Mouse (Mus musculus): ENCODE data around the gene Lars2.
"Not testable (repeated sequence)": the region's sequence is repeated elsewhere in the genome, so short reads cannot be mapped to it uniquely, and the experiment has no call there.

The Lars2 gene

GRCm38 (mm10) chr9:123366708-123367385, at the start of gene Lars2:
Lars2 (plus strand) TSS chr9:123366927.
- DNase-seq, result peak; percentile 96

- DNase-seq, result peak; percentile 7
These were observed 40.6 kb upstream of the Lars2 start for GRCm38 (mm10) chr9:123326106-123326505.

GRCm38 (mm10) chr9:123328336-123328735, 38.4 kb upstream of the Lars2 start:
- DNase-seq, result no peak

GRCm38 (mm10) chr9:123329831-123330230, 36.9 kb upstream of the Lars2 start:
- DNase-seq, result no peak

- not testable (repeated sequence) for DNase-seq
These were observed 36.5 kb upstream of the Lars2 start for GRCm38 (mm10) chr9:123330271-123330670.

- DNase-seq, result no peak
These were observed 33.2 kb upstream of the Lars2 start for GRCm38 (mm10) chr9:123333479-123333878.

- DNase-seq, result no peak
These were observed 31.6 kb upstream of the Lars2 start for GRCm38 (mm10) chr9:123335044-123335670.

GRCm38 (mm10) chr9:123339651-123340144, 27.0 kb upstream of the Lars2 start:
- DNase-seq, result no peak

GRCm38 (mm10) chr9:123341256-123341655, 25.5 kb upstream of the Lars2 start:
- DNase-seq, result no peak

GRCm38 (mm10) chr9:123343069-123343468, 23.7 kb upstream of the Lars2 start:
- no peak for DNase-seq

- not testable (repeated sequence) for DNase-seq
These were observed 17.4 kb upstream of the Lars2 start for GRCm38 (mm10) chr9:123349286-123349685.

- DNase-seq, result no peak
These were observed 6.7 kb upstream of the Lars2 start for GRCm38 (mm10) chr9:123359981-123360380.

GRCm38 (mm10) chr9:123365353-123365752, 1.4 kb upstream of the Lars2 start:
- no peak for DNase-seq

- peak; percentile 32 for DNase-seq
These were observed 602 bp upstream of the Lars2 start for GRCm38 (mm10) chr9:123365942-123366707.

GRCm38 (mm10) chr9:123367636-123368035, 909 bp downstream of the Lars2 start:
- peak; percentile 22 for DNase-seq

- no peak for DNase-seq
These were observed 15.7 kb downstream of the Lars2 start for GRCm38 (mm10) chr9:123382399-123382798.

GRCm38 (mm10) chr9:123384696-123385095, 18.0 kb downstream of the Lars2 start:
- peak; percentile 81 for DNase-seq

GRCm38 (mm10) chr9:123385352-123386198, 18.8 kb downstream of the Lars2 start:
- DNase-seq, result peak; percentile 27

- DNase-seq, result no peak
These were observed 19.6 kb downstream of the Lars2 start for GRCm38 (mm10) chr9:123386347-123386746.

GRCm38 (mm10) chr9:123388087-123389007, 21.6 kb downstream of the Lars2 start:
- DNase-seq, result not testable (repeated sequence)

- DNase-seq, result no peak
These were observed 24.6 kb downstream of the Lars2 start for GRCm38 (mm10) chr9:123391140-123391849.

Data from cerebellum, adult 9-10 months (tissue).